ENCODE assay signal across 1 mouse cellular context in genomic region chr10:25359959-25360811, GRCm38 (mm10).
TF ChIP-seq lines count a peak whose summit lies in the region.

No protein-coding gene starts in this region.

TF ChIP-seq in CH12.LX, 34 proteins besides CTCF, POLR2A, EP300 and RAD21 (continued from another document):
- TF ChIP-seq ELF1 (IDR thresholded peaks at IDR 0.05; ENCODE audit: low read depth, low read length) (no peak), MAX (IDR thresholded peaks at IDR 0.05; ENCODE audit: low read length) (no peak), BHLHE40 (IDR thresholded peaks at IDR 0.05; ENCODE audit: low read depth, low read length) (no peak), ETS1 (conservative IDR thresholded peaks at IDR 0.05; ENCODE audit: low read depth, low read length) (no peak; the same call in 1 of the 2 replicates)
